Mouse (Mus musculus) yolk sac, embryonic 10.5 days (tissue): ENCODE measurements at regions not wholly inside any gene's neighbourhood (a gene's known extent, or its start where the extent isn't known, plus 50 kb on each side); places are given as distances from the start of the nearest gene placed in this dataset.

Experiments
- DNase-seq: peaks from one replicate; pipeline ENCODE4 v3.0.0-alpha.2; 2017; ENCODE audit warnings: low spot score

DNA sequence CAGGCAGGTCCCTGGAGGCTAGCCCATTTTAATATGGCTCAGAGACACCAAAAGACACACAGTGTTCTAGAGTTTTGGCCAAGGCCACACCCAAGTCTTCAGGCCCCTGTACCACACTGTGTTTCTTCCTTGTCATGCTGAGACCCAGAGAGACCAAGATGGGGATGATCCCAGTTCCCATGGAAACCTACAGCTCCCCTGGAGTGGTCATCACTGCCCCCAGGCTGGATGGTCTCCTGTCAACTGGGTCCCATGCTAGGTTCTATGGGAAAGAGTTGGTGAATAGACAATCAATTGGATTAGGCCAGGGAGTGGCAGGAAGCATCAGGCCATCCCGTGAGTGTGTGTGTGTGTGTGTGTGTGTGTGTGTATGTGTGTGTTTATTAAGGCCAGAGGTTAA lies 80.5 kb upstream of the Tle3 start:
- DNase-seq = no peak

DNA sequence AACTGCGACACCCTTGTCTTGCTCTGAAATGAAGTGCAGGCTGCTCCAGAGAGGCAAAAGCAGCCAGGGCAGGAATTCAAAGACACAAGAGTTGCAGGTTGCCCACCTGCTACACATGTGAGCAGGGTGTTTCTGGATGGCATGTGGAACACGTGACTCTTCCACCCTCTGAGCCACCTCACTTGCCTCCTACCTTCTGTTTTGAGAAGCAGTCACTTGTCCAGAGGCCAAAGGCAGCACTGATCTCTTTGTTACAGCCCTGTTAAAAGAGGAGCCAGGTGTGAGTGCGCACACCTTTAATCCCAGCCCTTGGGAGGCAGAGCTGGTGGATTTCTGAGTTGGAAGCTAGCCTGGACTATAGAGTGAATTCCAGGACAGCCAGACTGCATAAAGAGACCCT lies 79.7 kb upstream of the Tle3 start:
- no peak for DNase-seq

DNA sequence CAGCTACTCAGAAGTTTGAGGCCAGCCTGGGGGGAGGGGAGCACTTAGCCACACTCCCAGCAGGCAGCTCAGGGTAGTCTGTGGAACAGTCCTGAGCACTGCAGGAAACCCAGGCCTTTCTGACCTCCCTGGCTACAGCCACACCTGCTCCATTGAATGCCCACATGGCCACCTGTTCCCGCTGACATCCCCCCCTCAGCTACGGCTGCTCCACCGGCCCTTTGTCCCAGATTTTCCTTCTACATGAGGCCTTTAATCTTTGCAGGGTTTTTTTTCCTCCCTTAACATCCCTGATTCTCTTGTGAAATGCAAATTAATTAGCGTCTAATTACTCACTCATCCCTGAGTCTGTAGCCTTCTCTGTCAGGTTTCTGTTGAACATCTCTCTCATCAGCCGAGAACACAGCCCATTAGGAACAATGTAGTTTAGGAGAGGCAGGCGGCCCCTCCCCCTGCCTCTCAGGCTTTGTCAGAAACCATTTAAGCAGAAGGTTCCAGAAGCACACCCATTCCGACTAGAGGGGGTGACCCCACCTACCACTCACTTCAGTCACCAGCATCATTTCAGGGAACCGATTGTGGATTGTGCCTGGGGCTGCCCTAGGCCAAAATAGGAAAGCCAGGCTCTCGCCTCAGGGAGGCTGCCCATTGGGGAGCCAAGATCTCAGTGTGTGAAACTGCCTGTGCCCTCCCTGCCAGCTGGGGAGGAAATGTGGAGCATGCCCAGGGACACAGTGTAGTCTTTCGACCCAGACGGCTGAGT lies 78.8 kb upstream of the Tle3 start:
- DNase-seq = no peak

DNA sequence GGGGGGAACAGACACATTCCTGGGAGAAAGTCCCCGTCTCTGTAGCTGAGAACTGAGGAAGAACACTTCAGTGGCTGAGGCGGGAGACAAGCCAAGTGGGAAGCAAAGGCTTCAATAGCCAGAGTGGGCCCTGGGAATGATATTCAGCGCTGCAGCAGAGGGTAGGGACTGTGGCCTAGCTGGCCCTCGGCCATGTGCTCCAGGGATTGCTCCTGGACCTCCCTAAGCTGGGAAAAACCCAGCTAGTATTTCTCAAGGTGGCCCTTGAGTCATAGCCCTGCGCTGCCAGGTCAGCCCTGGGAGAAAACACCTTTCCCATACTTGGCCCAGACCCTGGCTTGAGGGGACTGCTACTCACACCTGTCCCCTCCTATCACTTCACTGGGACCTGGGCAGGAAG lies 77.2 kb upstream of the Tle3 start:
- no peak for DNase-seq

DNA sequence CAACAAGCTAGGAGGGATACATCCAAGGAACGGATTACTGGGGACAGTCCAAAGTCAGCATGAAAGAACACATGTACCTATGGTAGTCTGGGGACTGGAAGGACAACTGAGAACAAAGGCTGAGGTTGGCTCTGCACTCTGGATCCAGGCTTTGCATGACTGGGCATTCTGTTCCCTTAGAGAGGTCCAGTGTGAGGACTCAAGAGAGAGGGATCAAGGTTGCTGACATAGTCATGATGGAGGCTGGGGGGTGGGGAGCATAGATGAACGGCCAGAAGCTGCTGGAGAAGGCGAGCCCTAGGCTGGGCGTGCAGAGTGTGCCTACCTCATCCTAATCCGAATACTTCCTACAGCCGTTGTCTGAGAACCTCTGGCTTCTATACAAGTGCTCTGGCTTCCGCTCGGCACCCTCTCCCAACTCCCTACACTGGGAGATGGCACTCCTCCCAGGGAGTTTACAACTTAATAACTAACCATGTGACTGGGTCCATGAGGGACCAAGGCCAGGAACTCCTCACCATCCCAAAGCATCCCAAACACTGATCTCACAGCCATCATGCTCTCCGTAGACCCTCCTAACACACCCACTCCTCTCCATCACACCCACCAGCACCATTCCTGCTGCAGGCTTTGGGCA lies 75.7 kb upstream of the Tle3 start:
- no peak for DNase-seq

DNA sequence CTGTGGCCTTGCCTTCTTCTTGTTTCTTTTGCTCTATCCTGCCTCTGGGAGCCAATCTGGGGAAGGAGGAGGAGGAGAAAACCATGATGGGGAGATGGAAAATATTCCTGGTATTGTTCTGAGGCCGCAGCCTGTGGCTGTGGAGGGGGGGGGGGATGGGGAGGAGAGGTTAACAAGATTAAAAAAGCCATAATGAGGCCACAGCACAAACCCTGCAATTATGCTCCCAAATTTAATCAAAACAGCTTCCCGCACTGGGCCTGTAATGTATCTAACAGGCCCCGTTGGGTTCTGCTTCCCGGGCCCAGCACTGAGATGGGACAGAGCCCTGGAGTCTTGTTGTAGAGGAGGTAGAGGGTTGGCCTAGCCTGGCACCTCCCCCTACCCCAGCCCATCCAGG lies 74.8 kb upstream of the Tle3 start:
- no peak for DNase-seq

DNA sequence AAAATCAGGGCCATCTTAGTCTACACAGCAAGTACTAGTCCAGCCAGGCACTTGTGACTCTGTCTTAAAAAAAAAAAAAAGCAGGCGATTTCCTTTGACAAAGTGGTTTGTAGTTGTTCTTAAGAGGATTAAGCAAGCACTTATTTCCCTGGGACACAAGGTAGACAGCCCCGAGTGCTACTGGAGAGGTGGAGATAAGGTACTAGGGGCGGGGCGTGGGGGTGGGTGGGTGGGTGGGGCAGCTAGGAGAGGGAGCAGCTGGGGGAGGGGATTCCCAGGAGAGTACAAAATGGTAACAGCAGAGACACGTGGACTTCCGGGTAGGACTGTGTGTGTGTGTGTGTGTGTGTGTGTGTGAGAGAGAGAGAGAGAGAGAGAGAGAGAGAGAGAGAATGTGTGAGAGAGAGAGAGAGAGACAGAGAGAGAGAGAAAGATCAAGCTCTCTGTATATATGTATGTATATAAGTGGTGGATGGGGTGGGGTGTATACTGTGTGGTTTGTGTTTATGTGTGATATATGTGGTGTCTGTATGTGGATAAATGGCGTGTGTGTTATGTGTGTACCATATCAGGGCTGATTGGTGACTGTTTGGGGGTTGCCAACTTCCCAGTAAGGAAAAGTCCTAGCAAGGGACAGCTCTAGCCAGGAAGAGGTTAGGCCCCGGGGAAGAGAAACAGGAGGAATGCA lies 72.1 kb upstream of the Tle3 start:
- peak; percentile 78 for DNase-seq

DNA sequence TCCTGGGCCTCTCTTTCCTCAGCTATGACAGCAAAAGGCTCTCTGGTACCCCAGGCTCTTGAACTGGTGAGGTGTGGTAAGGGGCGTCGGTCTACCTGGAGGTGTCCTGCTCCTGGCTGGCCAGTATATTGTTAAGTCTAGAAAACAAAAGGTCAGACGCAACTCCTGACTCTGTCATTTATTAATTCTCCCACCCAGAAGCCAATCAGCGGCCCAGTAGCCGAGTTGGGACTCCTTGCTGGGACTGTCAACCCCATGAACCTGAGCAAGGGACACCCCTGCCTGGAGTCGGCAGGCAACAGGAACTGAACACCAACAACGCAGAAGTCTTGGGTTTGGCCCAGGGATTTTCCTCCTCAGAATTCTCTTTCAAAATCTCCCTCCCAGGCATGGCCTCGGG lies 71.1 kb upstream of the Tle3 start:
- DNase-seq = peak; percentile 68

DNA sequence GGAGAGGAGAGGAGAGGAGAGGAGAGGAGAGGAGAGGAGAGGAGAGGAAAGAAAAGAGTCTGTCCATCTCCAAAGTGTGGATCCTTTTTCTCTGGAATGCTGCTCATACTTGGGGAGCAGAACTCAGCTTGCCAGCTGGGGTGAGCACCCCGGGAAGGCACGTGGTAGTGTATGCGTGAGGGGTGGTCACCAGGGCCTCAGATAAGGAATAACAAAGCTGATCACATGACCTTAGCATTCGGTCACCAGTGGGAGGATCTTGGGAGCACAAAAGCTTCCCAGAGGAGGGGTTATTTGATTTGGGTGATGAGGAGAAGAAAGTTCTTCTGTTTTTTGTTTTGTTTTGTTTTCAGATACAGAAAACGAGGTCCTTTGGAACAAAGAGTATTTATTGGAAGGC lies 69.4 kb upstream of the Tle3 start:
- DNase-seq = no peak

DNA sequence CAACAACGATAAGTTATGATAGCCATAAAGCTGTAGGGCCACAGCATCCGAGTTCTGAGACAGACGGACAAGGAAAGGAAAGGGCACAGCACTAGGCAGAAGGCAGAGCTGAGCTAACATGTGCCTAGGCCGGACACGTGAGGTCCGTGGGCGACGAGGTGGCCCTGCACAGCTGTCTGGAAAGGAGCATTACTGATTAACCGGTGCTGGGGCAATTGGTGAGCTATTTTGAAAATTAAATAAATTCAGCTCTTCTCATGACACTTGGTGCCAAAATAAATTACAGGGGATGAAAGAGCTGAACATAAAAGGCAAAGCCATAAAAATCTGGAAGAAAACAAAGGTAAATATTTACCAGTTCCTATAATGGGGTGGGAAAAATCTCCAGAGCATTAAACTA lies 65.9 kb upstream of the Tle3 start:
- peak; percentile 56 for DNase-seq

DNA sequence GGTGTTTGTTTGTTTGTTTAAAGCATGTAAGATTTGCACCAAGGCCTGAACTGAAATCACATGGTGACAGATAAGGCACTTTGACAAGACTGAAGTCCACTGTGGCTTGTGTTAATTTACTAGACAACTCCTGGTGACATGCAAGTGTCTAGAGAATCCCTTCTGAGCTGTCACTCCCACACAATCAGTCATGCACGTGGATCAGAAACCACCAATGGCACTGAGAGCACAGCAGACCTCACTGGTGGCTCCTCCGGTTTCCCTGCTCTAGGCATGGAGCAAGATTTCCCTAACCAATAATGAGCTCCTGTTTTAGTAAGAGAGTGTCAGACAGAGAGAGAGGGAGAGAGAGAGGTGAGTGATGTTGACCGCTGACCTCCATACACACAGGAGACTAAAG lies 63.1 kb upstream of the Tle3 start:
- peak; percentile 70 for DNase-seq

DNA sequence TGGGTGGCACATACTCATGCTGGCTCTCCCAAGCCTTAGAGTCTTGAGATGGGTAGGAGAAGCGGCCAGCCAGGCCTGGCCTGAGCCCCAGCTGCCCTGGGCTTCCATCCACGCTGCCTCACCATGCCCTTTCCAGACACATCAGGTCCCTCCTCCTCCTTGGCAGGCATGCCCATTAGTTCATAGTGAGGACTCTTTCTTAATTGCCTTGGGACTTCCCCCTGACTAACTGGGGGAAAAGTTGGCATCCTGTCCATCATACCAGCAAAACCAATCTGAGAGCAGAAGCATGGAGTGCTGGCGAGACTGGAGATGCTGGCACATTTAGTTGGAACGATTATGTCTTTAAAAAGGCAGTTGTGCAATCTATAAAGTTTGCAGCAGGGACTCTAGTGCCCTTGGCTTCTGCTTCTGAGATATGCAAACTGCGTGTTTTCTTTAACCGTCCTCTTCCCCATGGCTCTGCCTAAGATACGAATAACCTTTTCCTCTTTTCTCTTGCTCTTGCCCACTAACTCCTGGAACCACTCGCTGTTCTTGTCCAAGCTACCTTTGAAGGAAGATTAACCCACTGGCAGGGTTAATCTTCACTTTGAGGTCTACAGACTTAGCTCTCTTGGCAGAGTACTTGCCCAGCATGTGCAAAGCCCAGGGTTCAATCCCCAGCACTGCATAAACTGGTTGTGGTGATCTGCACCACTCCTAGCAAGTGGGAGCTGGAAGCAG lies 62.2 kb upstream of the Tle3 start:
- DNase-seq = no peak

DNA sequence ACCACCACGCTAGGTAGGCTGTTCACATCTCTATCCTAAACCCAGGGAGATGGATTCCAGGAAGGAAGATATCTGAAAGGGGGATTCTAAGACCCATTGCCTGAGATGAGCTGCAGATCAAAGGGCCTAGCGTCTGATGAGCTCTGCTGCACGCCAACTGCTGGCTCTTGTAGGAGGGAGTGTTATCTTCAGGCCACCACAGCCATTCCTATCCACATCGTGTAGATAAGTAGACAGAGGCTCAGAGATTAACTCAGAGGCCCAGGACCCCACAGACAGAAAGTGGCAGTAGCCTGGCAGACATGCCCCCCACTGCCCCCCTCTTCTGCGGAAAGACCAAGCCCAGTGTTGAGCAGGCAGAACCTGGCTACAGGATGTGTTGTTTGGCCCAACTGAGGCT lies 61.6 kb upstream of the Tle3 start:
- peak; percentile 38 for DNase-seq

DNA sequence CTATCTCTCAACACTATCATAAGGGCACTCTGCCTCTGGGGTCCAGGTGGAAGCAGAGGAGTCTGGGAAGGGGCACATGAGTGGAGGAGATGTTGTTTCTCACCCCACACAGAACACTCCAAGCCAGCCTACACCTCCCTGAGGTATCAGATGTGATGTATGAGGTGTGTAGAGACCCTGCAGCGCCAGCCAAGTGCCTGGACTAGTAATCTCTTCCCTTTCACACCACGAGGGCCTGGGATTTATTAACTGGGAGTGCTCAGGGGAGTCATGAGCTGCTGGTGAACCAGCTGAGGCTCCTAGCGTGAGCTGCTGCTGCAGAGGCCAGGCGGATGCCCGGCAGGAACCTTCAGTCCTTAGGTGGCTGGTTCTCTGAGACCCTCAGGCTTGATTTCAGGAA lies 60.6 kb upstream of the Tle3 start:
- peak; percentile 75 for DNase-seq

DNA sequence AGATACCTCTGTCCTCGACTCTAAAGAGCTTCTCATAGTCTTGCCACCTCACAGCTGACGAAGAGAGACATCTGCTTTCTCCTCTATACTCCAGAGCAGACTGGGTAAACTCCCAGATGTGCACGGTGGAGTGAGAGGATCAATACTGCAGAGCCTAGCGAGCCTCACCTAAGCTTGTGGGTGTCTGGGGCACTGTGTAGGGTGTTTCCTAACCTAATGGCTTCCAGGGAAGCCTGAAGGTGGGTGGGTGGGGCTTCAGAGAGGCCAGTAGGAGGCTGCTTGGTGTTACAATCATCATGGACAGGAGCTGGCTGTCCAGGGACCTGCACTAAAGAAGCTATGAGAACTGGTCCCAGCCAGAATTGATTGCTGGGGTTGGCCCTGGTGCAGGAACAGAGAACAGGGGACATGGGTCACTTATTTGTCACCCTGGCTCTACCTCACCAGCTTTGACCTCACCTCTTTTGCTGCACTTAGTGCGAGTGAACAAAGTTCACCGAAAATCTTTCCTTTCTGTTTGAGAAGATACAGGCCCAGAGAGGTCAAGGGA lies 57.5 kb upstream of the Tle3 start:
- peak; percentile 72 for DNase-seq

DNA sequence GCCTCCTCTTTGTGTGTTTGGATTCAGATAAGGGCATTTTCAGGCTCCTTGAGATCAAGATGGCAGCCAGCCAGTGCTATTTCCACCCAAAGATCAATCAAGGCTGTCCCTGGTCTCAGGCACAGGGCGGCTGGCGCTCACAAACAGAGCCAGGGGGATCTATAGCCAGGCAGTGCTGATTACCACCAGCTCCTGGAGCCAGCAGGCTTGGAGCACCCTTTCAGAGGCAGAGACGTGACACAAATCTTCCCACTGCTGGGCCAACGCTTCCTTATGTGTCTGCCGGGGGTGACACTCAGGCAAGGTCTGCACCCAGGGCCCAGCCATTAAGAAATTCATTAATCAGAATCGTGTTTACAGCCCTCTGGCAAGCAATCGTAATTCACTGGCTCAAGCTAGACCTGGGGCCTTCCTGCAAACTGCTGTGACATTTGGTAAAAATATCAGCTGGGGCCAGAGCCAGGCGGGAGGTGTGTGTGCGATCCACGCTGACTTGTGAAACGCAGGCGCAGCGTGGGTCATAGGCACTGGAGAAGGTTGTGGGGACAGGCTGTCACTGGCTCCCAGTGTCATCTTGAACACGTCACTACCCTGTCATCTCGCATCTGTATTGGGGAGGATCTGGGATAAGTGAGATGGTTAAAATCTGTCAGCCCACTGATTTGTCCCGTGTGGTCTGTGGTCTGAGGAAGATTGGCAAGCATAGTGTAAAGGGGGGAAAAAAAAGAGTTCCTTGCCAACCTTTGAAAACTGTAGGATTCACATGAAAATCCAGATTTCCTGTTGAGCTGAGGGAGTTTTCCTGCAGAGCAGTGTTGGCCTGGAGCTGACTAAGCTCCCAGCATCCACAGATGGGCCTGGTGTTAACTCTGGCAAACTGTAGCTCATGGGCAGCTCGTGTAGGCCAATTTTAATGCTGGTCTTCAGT lies 56.5 kb upstream of the Tle3 start:
- DNase-seq = no peak

DNA sequence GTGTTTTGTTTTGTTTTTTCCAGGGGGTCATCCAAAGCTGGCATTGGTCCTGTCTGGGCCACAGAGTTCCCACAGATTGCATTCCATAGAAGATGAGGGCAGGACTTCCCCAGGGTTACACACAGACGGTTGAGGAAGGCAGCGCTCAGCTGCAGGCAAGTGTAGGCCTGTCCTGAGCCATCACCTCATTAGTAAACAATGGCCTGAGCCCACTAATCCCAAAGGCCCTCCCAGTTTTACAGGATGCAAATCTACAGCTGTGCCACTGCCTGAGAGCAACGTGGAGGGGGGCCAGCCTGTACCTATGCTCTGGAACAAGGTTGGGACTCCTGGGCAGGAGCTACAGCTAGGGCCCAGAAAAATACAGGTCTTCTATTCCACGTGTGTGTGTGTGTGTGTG lies 55.7 kb upstream of the Tle3 start:
- DNase-seq = no peak

DNA sequence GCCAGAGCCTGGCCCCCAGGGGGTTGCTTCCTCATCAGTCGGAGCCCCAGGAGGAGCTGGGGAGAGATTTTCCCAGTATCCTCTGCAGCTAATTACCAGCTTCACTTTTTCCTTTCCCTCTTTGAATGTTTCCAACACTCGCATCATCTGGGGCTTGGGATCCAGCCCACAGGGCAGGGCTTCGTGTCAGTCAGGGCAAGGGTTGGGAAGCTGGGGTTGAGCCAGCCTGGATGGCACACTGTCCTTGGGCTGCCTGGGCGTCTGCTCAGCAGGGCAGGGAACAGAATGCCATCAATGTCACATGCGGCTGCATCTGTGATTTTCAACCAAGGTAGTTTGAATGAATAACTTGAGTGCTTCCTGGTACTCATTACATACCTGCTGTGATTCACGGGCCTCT lies 52.4 kb upstream of the Tle3 start:
- DNase-seq = no peak

DNA sequence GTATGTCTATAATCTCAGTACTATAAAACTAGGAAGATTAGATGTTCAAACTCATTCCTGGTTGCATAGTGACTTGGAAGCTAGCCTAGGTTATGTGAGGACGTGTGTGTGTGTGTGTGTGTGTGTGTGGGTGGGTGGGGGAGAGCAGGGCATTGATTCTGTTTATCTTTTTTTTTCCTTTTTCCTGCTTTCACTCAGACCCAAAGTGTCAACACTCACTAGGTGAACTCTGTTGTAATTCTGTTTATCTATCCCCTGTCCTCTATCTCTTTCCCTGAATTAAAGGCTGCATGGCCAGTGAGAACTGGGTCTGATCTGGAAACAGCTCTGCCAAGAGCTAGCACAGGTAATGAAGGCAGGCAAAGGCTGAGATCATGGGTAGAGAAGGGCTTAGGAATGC lies 50.9 kb upstream of the Tle3 start:
- DNase-seq = no peak

DNA sequence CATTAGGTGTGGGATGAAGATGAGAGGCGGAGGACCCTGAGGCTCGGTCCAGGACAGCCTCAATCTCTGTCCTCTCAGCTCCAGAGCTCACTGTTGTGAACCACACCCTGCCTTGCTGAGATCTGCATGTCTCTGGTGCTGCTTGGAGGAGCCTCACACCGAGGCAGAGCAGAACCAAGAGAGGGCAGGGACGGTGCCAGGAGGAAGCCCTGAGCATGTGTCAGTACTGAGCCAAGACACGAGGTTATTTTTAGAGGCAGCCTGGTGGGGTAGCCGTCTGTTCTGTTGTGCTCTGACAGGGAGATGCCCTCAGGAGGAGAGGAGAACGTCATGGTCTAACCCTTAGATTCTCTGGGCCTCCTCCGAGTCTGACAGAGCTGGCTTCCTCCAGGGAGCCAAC lies 50.3 kb upstream of the Tle3 start:
- no peak for DNase-seq

DNA sequence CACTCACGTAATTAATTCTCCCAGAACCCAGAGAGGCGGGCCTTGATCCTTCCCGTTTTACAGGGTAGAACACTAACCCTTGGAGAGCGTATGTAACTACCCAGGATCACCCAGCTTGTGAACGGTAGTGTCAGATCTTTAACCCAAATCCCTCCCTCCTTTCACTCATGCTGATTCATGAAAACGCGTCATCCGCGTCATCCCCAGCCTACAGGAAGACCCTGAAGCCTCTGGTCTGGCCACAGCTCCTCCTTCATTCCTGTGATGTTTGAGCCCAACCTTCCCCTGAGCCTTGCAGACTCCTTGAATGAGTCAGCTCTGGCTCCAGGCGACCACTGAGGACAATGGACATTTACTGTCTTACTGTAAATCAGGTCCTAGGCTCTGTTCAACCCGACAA lies 49.8 kb upstream of the Tle3 start:
- DNase-seq = peak; percentile 65
